Mouse (Mus musculus): ENCODE data around the gene Nbdy. TPM values are rescaled to one million over a fixed set of nuclear protein-coding genes. Genes with fewer than 3 reads are reported as not detected.

Gene Nbdy
- total RNA-seq (2014; fragmentation: Nextera tagmentation) (48.1 and 71.4 TPM in 2 replicates), total RNA-seq (2017) (22.4 and 23.7 TPM in 2 replicates)

DNA sequence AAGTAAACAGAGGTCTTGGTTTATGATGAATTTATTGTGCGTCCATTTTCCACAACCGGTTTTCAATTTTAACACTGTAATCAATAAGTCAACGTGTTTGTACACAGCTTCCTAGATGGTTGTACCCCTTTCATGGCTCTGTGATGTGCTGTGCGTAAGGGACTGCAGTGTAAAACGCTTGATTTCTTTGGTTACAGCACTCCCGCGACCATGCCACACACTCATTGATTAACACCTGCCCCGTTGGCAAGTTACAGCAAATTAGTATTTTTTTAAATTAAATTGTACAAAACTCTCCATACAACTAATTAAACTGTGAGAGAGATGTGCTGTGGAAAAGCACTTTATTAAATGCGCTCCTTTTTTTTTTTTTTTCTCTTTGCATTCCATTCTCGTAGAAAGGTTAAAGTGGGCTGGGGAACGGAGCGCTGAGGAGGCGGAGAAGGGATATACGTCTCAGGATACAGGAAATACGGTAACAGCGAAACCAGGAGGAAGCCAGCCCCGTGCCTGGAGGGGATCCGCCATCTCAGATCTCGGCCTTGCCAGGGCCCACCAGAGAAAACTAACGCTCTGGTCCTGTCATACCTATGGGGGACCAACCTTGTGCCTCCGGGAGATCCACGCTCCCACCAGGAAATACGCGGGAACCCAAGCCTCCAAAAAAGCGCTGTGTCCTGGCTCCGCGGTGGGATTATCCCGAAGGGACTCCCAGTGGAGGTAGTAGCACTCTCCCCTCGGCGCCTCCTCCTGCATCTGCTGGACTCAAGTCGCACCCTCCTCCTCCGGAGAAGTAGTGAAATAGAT lies at the start of gene Nbdy:
Gene Nbdy (plus strand): TSS at position 481 of the 807 bp plus-strand sequence.
- peak; percentile 97 for ATAC-seq (replicated peaks; ENCODE audit: poor library complexity, severe bottlenecking)

DNA sequence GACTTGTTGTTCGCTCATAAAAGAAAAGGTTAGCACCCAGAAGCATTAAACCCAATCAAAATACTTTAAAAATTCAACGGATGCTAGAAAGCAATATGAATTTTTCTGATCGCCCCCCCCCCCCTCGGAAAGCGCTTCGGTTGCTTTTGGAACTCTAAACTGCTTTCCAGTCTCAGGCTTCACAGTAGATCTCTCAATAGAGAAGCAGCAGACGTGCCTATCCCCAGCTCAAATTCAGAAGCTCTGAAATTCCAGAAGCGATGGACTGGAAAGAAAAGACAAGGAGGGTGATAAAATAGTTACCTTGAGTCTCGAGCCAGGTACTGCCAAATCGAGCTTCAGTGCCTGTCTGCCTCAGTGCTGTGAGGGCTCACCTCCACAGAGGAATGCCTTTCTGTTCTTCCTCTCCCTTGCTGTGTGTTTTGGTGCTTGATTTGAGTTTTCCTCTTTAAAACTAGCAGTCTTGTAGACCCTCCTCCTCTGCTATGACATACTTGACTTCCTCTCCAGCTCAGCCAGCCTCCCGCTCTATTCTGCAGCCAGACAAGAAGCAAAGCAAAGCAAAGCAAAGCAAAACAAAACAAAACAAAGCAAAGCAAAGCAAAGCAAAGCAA lies 27.5 kb upstream of the Nbdy start, which contains the start of gene Kctd12b:
Gene Kctd12b (minus strand): TSS at position 610 of the 614 bp plus-strand sequence.
- peak; percentile 80 for ATAC-seq (replicated peaks; ENCODE audit: poor library complexity, severe bottlenecking)

DNA sequence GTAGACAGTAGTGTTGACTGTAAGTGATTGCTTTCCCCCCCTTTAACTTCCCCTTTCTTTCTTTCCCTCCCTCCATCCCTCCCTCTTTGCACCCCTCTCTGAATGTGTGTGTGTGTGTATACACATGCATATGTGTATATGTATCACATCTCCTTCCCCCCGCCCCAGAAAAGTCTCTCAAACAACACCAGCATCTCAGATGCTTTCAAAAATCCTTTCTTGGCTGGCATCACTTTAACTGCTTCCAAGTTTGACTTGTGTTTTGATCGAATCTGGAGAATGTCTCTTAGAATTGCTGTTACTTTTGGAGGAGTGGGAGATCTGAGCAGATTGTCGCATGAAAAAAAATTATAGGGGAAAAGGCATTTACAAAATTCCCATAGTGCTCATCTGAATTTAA lies 22.9 kb upstream of the Nbdy start:
- no peak for ATAC-seq (replicated peaks; ENCODE audit: poor library complexity, severe bottlenecking)

DNA sequence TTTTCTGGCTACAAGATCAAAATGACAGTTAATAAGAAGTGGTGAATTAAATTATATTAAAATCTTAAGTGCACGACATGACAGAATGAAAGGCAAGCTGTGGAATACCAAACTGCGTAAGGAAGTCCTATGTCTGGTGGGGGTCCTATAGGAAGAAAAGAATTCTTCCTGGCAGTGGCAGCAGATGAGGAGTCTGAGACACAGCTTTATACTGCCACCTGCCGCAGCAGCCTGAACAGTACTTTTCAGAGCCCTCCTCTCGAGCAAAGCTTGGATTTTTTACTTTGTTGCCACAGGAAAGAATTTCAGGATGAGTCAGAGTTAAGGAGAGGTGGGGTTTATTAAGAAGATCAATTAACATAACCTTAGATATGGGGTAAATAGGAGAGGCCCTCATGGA lies 15.7 kb upstream of the Nbdy start:
- no peak; the same call in 1 of the 2 replicates for ATAC-seq (replicated peaks; ENCODE audit: poor library complexity, severe bottlenecking)

DNA sequence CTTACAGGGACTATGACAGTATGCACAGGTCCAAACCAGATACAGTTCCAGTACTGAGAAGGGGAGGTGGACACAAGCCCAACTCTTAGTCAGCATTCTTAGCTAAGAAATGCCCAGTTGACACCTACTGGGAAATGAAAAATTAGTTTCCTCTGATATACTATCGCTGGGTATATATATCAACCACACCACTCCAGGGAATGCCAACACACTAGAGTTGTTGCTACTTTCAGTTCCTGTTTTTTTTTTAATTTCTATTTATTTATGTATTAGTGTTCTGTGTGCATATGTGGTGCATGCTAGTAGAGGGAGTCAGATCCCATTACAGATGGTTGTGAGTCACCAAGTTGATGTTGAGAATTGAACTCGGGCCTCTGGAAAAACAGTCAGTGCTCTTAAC lies 6.7 kb upstream of the Nbdy start:
- peak; percentile 69 for ATAC-seq (replicated peaks; ENCODE audit: poor library complexity, severe bottlenecking)

DNA sequence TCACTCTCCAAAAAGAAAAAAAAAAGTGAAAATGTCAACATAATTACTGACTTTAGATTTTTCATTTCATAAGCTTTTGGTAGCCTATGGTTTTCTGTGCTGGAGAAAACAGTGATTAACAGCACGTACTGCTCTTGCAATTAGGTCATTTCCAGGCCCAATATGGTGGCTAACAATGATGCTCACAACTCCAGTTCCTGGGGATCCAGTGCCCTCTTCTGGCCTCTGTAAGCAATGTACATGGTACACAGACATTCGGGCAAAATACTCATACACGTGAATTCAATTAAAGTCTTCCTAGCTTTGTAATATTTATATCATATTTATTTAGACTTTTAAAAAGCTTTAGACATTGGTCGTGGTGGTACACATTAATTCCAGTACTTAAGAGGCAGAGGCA lies 3.8 kb upstream of the Nbdy start:
- ATAC-seq (replicated peaks; ENCODE audit: poor library complexity, severe bottlenecking): peak; percentile 75

DNA sequence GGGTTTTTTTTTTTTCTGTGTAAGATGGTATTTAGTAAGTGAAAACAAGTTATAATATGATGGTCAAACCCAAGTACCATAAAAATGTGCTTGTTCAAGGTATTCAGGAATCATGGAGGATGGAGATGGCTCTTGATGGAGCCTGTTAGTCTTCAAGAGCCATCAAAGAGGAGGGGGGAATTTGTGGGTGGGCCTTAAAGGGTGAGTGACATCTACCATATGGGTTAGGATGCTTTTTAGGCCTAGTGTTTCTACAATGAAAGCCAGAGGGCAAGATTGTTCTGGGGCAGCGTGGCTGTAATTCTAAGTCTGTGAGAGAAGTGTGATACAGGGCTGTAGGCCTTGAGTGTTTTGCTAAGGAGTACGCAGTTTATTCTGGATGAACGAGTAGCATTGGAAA lies 1.0 kb downstream of the Nbdy start:
- ATAC-seq (replicated peaks; ENCODE audit: poor library complexity, severe bottlenecking): no peak

DNA sequence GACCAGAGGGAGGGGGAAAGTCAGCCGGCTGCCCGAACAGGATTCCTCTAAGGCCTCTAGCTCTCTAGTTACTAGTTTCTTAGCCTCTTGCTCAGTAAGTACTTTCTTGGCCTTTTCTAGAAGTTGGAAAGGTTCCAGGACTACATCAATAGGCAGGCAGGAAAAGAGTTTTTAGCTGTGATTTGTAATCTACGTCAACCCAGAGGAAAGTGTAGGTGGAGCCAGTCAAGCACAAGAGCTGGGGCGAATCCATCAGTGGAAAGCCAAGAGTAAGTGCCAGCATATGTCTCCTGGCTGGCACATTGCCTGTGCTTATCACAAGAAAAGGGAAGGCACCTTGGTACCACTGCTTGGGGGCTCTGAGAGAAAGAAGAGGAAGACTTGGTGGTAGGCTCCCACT lies 12.3 kb downstream of the Nbdy start:
- ATAC-seq (replicated peaks; ENCODE audit: poor library complexity, severe bottlenecking): no peak

DNA sequence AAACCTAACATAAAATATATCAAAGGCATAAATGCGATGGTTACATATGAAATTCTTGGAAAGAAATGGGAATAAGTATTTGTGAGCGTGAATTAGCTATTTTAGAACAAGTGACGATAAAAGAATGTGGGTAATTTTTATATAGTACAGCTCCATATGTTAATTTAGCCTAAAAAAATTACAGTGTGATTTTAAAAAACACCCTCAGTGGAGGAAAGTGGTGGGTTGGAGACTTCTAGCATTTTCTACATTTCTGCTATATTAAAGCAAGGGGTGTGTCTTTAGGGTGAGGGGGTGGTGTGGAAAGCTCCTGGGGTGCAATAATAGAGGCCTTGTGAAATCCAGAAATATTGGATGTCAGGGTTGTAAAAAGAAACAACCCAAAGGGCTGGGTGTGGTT lies 19.1 kb downstream of the Nbdy start:
- no peak for ATAC-seq (replicated peaks; ENCODE audit: poor library complexity, severe bottlenecking)

DNA sequence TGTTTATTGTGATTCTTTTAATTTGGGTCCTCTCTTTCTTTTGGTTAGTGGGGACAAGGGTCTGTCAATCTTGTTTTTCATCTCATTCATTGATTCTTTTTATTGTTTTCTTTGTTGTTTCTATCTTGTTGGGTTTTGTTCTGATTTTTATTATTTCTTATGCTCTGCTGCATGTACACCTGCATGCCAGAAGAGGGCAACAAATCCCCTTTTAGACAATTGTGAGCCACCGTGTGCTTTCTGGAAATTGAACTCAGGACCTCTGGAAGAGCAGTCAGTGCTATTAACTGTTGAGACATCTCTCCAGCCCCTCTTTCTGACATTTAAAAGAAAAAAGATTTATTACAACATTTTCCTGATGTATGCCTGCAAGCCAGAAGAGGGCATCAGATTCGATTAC lies 25.8 kb downstream of the Nbdy start:
- ATAC-seq (replicated peaks; ENCODE audit: poor library complexity, severe bottlenecking): no peak

Other genes starting within 250 kb of the Nbdy start
- 40.2 and 40.5 TPM in 2 replicates for gene Ubqln2, start 225.4 kb upstream of the Nbdy start, total RNA-seq (2014; fragmentation: Nextera tagmentation)
- gene Ubqln2, start 225.4 kb upstream of the Nbdy start, total RNA-seq (2017): 4.4 and 8.1 TPM in 2 replicates
- gene Cypt3, start 165.0 kb upstream of the Nbdy start, total RNA-seq (2014; fragmentation: Nextera tagmentation): not detected in 2 replicates
- gene Cypt3, start 165.0 kb upstream of the Nbdy start, total RNA-seq (2017): not detected in 2 replicates
- gene Kctd12b, start 27.2 kb upstream of the Nbdy start, total RNA-seq (2014; fragmentation: Nextera tagmentation): 1.5 and 2.0 TPM in 2 replicates
- 1.5 and 1.6 TPM in 2 replicates for gene Kctd12b, start 27.2 kb upstream of the Nbdy start, total RNA-seq (2017)
- 1.1 TPM in 1 of 2 replicates, not detected in the other for gene Spin2c, start 108.6 kb downstream of the Nbdy start, total RNA-seq (2014; fragmentation: Nextera tagmentation)
- gene Spin2c, start 108.6 kb downstream of the Nbdy start, total RNA-seq (2017): not detected in 2 replicates